Mouse (Mus musculus) kidney, postnatal 36 days (tissue): Measurements from ENCODE around the gene Acss1.

Experiments
- DNase-seq, 2 experiments: peaks; one replicate each; pipeline ENCODE4 v3.0.0; 2021 to 2022; ENCODE audit warnings: mixed read lengths in 2 of 2

Gene Acss1

DNA sequence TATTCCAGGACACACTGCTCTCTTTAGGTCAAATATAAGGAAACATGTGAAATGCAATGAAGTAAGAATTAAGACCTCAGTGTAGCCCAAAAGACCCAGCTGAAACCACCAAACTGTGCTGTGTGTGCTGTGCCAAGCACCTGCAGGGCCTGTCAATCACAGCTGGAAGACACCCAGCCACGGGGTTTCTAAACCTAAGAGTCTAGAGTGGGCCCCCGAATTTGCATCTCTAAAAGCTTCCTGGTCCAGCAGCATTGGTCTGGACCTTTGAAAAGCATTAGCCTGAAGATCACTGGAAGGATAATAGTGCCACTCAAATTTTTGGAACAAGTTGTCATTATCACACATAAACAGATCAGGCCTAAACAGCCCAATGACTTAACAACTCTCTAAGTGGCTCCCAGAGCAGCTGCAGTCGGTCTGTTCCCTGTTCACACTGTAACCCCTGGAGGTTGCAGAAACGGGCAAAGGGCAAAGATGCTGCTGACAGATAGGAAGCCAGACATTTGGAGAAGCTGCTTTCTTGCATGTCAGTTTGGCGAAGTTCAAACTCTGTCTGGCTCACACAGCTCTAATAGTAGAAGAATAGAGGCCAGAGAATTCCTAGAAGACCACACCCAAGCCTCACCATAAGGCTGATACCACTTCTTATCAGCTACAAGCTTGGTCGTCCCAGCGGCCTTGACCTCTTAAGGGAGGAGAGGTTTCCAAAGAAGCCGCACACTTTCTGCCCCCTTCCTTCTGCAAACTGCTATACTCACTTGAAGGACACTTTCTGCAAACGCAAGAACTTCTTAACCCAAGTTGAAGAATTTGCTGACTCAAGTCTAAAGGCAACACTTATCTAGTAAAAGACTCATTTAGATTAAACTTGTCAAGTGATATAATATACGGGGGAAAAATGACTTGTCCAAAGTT lies 2.5 kb downstream of the Acss1 start:
- peak; percentile 52 to 71 for DNase-seq

- DNase-seq = no peak
These were observed 3.3 kb downstream of the Acss1 start for GRCm38 (mm10) chr2:150665006-150665405.

GRCm38 (mm10) chr2:150664152-150664920 lies 4.0 kb downstream of the Acss1 start:
- DNase-seq = peak in 1 of 2 experiments; percentile 62

DNA sequence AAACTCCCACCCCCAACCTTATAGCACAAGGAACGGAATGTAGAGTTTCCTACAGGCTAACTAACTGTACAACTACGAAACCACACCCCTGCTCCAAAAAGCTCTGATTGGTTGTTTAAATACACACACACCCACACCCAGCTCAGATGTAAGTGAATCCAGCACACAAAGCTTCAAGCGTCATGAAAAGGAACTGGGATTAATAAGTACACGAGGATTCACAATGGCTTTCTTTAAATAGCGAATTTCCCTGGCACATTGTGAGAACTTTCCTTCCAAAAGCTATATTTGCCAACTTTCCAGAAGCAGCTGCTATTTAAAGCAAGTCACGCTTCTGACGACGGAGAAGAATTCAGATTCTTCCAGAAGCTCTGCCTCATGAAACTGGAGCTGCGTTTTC lies 5.0 kb downstream of the Acss1 start:
- DNase-seq = no peak

GRCm38 (mm10) chr2:150662007-150662406 lies 6.3 kb downstream of the Acss1 start:
- DNase-seq = no peak

GRCm38 (mm10) chr2:150660668-150661451 lies 7.4 kb downstream of the Acss1 start:
- peak in 1 of 2 experiments; percentile 51 for DNase-seq

GRCm38 (mm10) chr2:150660049-150660448 lies 8.3 kb downstream of the Acss1 start:
- peak in 1 of 2 experiments; percentile 60 for DNase-seq

GRCm38 (mm10) chr2:150656975-150657768 lies 11.1 kb downstream of the Acss1 start:
- no peak for DNase-seq

DNA sequence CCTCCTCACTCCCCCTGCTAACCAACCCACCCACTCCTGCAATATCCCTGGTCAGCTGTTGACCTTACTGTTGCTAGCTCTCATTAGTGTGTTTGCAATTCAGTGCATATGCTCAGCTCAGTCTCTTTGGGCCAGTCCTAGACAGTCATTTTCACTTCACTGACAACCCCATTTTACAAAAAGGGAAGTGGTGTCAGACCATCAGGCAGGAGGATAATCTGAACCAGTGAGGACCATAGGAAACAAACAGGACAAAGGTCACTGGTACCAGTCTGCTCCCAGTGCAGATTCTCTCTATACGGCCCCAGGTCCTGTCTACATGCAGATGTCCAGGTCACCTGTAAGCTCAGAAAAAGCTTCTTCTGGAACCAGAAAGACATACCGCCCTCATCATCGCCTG lies 12.2 kb downstream of the Acss1 start:
- no peak for DNase-seq

- no peak for DNase-seq
These were observed 13.0 kb downstream of the Acss1 start for GRCm38 (mm10) chr2:150655290-150655689.

GRCm38 (mm10) chr2:150654814-150655213 lies 13.5 kb downstream of the Acss1 start:
- DNase-seq = peak; percentile 61 to 72

DNA sequence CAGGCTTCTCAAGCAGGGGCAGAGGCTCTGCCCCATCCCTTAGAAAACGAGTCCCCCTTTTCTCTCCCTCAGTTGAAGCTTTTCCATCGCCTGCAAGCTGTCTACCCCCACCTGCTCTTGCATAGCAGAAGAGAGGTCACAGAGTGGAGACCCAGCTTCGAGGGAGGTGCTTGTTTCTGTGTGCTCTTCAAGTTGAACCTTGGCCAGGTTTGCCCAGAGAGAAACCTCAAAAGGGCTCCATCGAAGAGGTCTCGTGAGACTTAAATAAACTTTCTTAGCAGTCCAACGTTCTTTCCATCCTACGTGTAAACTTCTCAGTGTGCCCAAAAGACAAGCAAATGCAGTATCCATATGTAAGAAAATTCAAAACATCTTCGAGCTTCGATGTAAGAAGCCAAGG lies 16.9 kb downstream of the Acss1 start:
- peak in 1 of 2 experiments; percentile 38 for DNase-seq

DNA sequence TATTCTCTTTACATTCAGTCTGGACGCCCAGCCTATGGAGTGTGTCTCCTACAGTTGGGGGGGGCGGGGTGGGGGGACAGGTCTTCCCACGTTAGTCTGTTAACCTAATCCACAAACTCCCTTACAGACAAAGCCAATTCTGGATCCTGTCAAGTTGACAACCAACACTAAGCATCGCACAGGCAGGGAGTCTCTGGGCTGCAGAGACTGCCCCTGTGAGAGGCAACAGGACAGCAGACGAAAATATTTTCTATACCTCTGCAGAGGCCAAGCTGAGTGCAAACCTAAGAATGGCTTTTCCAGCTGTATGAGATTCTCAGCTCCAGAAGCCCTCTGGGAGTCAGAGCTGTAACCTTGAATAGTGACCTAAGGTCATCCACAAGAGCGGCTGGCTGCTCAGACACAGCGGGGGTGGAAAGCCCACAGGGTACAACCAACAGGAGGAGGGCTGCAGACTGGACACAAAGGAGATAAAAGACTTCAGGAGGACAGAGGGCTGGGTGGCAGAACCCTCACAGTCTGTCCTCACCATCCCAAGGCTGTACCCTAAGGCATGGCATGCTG lies 17.7 kb downstream of the Acss1 start:
- no peak for DNase-seq

DNA sequence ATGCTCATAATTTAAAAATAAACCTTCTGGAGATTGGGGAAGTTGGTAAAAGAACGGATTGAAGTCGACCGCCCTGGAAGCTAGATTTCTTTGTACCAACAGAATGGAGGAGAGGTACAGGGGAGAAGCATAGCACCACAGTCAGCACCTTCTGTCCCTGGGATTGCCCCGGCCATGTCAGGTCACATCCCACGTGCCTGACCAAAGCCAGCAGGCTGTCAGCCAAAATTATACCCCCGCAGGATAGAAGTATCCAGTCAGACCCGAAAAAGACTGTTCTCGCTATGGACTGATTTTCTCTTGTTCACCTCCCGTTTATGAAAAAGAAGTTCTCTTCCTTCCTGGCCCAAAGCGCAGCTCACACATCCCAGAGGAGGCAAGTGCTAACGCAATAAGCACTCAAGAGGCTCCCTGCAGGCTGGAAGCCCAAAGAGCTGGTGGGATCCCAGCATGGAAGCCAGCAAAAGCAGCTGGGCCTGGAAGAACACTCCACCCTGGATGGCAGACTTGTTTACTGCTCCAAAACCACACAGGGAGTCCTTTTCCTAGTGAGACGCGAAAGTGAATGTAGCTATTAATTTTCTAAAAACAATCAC lies 19.9 kb downstream of the Acss1 start:
- no peak for DNase-seq

DNA sequence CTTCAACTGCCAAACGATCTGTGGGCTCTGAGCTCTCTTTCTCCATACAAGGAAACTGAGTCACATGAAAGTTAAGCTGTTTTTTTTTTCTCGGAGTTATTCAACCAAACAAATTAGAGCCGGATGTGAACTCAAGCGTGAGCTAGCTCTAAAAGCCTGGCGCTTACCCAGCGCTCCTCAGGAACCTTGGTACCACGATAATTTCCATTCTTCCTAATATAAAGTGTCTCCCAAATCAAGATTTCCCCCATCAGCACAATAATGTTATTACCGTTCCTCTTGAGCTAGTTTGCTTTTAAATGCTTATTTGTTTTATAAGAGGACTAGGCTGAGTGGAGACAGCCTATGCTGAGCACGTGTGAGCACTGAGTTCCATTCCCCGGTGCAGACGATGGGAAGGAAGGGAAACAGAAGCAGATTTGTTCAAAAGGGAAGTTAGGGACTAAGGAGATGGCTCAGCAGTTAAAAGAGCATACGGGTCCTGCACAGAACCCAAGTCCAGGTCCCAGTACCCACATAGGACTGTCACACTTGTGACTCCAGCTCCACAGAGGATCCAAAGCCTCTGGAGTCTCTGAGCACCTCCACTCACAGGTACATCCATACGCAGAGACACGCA lies 20.5 kb downstream of the Acss1 start:
- peak; percentile 65 to 72 for DNase-seq

GRCm38 (mm10) chr2:150646411-150647121 lies 21.7 kb downstream of the Acss1 start:
- no peak for DNase-seq

DNA sequence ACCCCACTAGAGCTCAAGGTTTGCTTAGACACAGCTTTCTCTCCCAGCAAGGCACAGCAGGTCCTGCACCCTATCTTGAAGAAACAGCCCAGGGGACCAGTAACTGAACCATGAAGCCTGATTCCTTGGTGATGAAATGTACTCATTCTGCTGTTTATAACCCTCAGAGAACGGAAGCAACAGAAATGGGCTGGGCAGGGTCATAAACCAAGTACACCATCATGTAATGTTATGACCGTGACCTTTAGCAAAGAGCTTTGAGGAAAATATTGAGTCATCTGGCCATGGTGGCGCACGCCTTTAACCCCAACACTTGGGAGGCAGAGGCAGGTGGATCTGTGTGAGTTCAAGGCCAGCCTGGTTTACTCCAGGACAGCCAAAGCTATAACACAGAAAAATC lies 23.1 kb downstream of the Acss1 start:
- DNase-seq = no peak

GRCm38 (mm10) chr2:150643726-150644415 lies 24.4 kb downstream of the Acss1 start:
- DNase-seq = no peak

- no peak for DNase-seq
These were observed 25.1 kb downstream of the Acss1 start for GRCm38 (mm10) chr2:150643166-150643565.

DNA sequence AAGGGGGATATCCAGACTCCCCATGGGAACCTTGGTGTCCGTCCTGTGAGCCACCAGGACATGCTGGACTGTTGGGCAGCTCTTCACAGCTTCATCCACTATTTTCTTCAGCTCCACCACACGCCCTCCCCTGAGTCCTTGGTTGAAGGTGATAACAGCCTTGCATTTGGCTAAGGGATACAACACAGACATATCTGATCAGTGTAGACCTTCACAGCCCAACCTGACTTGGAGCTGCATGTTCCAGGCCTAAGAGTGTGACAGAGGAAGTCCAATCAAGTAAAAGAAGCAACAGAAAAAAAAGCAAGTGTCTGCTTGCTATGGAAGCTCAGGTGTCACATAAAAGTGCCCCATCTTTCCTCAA lies 29.9 kb downstream of the Acss1 start:
- no peak for DNase-seq
